Mouse (Mus musculus) heart, postnatal 0 days (tissue): Measurements from ENCODE around the gene Dnase1.

Experiments
- CTCF ChIP-seq: IDR thresholded peaks from 2 replicates; pipeline ENCODE4 v1.5.1; 2016; ENCODE audit warnings: antibody characterized with exemption, control low read depth, low read depth
- EP300 ChIP-seq: IDR thresholded peaks from 2 replicates; pipeline ENCODE4 v1.6.1; 2016; ENCODE audit warnings: antibody characterized with exemption, low read depth

DNA sequence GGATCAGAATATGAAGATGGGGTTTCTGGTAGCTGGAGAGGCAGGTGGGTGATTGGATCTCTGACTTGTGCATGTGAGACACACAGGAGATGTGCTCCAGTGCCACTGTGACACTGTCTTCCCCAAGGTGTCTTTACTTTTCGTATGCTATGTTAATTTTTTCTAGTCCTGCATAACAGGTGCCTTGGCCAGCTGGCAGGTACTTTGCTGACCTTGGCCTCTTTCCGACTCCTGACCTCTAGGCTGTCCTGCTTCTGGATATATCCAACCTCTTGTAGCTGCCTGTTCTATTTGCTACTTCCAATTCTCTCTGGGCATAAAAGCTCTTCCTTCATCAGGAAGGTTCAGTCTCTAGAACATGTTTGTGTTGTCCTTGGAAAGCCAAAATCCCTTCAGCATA lies 1.2 kb upstream of the Dnase1 start:
- no peak for TF ChIP-seq CTCF
- no peak for TF ChIP-seq EP300
